Mouse (Mus musculus) CD4-positive, CD25-positive, alpha-beta regulatory T cell, adult 9 weeks (primary cell): ENCODE measurements around the gene Tas2r136. TPM values are rescaled to one million over a fixed set of nuclear protein-coding genes. Genes with fewer than 3 reads are reported as not detected.

Source experiments
- polyA plus RNA-seq: library from polyadenylated mRNA; unstranded; fragments of 100-300 nt; shearing (Covaris generic); gene quantifications from one replicate; pipeline ENCODE4 v1.2.1, GENCODE M21; 2017

The Tas2r136 gene
- polyA plus RNA-seq = not detected

DNA sequence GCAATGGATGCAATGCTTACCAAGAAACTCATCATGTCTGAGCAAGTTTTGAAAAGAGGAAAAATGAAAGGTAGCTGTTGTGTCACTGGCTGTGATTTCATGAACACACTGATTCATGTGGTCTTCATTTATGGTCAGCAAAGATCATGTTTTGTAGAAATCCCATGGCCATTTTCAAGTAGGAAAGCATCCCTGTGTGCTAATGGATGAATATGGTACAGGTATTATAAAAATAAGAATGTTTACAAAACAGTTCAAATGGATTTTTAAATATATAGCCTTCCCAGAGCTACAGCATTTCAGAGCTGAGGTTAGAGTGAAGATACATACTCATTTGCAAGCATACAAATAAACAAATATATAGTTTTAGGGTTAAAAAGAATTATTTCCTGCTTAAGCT, at the start of gene Tas2r136:
TSS of gene Tas2r136 (minus strand) at position 101 of the 400 bp plus-strand sequence.

DNA sequence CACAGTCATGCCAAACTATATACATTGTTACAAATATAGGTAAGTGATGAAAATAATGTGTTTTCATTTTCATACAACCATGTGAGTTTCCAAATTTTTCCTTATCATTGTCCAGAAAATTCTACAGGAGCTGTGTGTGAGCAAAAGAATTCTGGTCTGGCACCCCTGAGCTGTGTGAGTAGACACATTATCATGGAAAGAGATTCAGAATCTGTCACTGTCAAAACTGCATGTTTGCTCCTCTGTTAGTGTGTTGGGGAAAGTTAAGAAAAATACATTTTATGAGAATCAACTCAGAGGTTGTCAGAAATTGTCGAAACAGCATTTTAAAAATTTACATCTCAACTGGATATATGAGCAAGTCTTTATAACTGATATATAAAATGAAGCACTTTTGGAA, 24.6 kb upstream of the Tas2r136 start, which contains the start of gene Tas2r117:
TSS of gene Tas2r117 (plus strand) at position 301 of the 400 bp plus-strand sequence.

DNA sequence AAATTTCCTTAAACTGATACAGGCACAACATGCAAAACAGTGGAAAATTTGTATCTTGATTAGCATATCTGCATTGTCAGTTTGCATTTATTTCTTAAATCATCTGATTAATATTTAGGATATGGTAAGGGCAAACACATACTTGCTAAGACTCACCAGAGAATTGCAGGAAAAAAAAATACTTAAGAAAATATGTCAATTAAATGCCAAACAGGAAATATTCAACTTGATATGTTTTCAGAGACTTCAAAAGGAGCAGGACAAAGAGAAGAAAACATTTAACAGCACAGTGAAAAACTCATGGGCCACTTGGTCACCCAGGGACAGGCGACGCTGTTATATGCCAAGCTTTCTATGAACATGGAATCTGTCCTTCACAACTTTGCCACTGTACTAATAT, 16.1 kb downstream of the Tas2r136 start, which contains the start of gene Tas2r102:
TSS of gene Tas2r102 (plus strand) at position 301 of the 400 bp plus-strand sequence.

DNA sequence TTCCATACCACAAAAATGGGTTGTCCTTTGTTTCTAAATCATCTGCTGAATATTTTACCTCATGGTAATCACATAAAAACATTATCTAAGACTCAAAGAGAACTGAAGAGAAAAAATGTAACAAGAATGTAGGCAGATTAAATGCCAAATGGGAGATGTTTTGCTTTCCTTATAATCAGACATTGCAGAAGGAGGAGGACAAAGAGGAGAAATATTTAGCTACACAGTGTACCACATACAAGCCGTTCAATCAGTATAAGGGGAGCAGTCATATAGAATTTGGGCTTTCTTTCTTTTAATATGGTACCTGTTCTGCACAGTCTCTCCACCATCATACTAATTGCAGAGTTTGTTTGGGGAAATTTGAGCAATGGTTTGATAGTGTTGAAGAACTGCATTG, 23.5 kb downstream of the Tas2r136 start, which contains the start of gene Tas2r124:
TSS of gene Tas2r124 (plus strand) at position 301 of the 400 bp plus-strand sequence.

GRCm38 (mm10) chr6:132737935-132738334, 40.0 kb downstream of the Tas2r136 start, which contains the start of gene Tas2r115:
TSS of gene Tas2r115 (minus strand) at chr6:132738035.

Other genes starting within 250 kb of the Tas2r136 start
- gene Prh1, start 208.4 kb downstream of the Tas2r136 start, polyA plus RNA-seq = not detected
- gene Prp2, start 182.2 kb downstream of the Tas2r136 start, polyA plus RNA-seq = not detected
- not detected for gene A630073D07Rik, start 126.6 kb downstream of the Tas2r136 start, polyA plus RNA-seq
- gene Tas2r120, start 121.2 kb downstream of the Tas2r136 start, polyA plus RNA-seq = not detected
- not detected for gene Tas2r121, start 77.2 kb downstream of the Tas2r136 start, polyA plus RNA-seq
- not detected for gene Tas2r122, start 66.2 kb downstream of the Tas2r136 start, polyA plus RNA-seq
- gene Tas2r115, start 40.1 kb downstream of the Tas2r136 start, polyA plus RNA-seq = not detected
- gene Tas2r124, start 23.4 kb downstream of the Tas2r136 start, polyA plus RNA-seq = not detected
- not detected for gene Tas2r102, start 16.0 kb downstream of the Tas2r136 start, polyA plus RNA-seq
- gene Tas2r117, start 24.7 kb upstream of the Tas2r136 start, polyA plus RNA-seq = not detected
- not detected for gene Tas2r123, start 69.0 kb upstream of the Tas2r136 start, polyA plus RNA-seq
- gene Tas2r116, start 77.3 kb upstream of the Tas2r136 start, polyA plus RNA-seq = not detected
- not detected for gene Tas2r110, start 89.8 kb upstream of the Tas2r136 start, polyA plus RNA-seq
- not detected for gene Tas2r113, start 114.8 kb upstream of the Tas2r136 start, polyA plus RNA-seq
- gene Tas2r125, start 131.5 kb upstream of the Tas2r136 start, polyA plus RNA-seq = not detected
- gene Tas2r129, start 172.9 kb upstream of the Tas2r136 start, polyA plus RNA-seq = not detected
- gene Tas2r131, start 179.8 kb upstream of the Tas2r136 start, polyA plus RNA-seq = not detected
- gene Tas2r109, start 202.8 kb upstream of the Tas2r136 start, polyA plus RNA-seq = not detected